Mouse (Mus musculus) myocyte (in vitro differentiated cells): ENCODE results near the gene Micu1. TPM values are rescaled to one million over a fixed set of nuclear protein-coding genes. Genes with fewer than 3 reads are reported as not detected.

ENCODE experiments used
- H3K27me3 ChIP-seq: one replicate; pipeline ENCODE4 v1.6.1; 2011; ENCODE audit not compliant: control insufficient read depth, insufficient read depth, insufficient read length
- H3K36me3 ChIP-seq: one replicate; pipeline ENCODE4 v1.6.1; 2011; ENCODE audit not compliant: control insufficient read depth, insufficient read depth
- H3K4me2 ChIP-seq: one replicate; pipeline ENCODE4 v1.6.1; 2011; ENCODE audit warnings: low read depth, control low read depth
- H3K4me3 ChIP-seq: one replicate; pipeline ENCODE4 v1.5.1; 2011; ENCODE audit warnings: mild to moderate bottlenecking, control low read depth, moderate library complexity
- H3K79me2 ChIP-seq: one replicate; pipeline ENCODE4 v1.6.1; 2011; ENCODE audit not compliant: control insufficient read depth, insufficient read depth
- H3ac ChIP-seq: one replicate; pipeline ENCODE4 v1.6.1; 2011; ENCODE audit not compliant: control insufficient read depth, insufficient read length
- CEBPB ChIP-seq: IDR thresholded peaks from 2 replicates; pipeline ENCODE4 v1.6.1; 2011; ENCODE audit warnings: mild to moderate bottlenecking, moderate library complexity; ENCODE audit not compliant: poor library complexity, insufficient read depth, severe bottlenecking
- E2F4 ChIP-seq: IDR thresholded peaks from one replicate; pipeline ENCODE4 v1.6.1; 2011; ENCODE audit warnings: mild to moderate bottlenecking, control low read depth, moderate library complexity; ENCODE audit not compliant: insufficient read depth
- MAX ChIP-seq: IDR thresholded peaks from one replicate; pipeline ENCODE4 v1.6.1; 2011; ENCODE audit warnings: low read depth, mild to moderate bottlenecking, control low read depth
- MYOD1 ChIP-seq, 3 experiments: IDR thresholded peaks; one replicate each; pipeline ENCODE4 v1.6.1; 2011; ENCODE audit warnings: control low read depth in 2 of 3, low read depth in 2 of 3, mild to moderate bottlenecking in 2 of 3, moderate library complexity in 1 of 3; ENCODE audit not compliant: insufficient read length in 2 of 3, control insufficient read depth in 1 of 3
- MYOG ChIP-seq, 3 experiments: IDR thresholded peaks; one replicate each; pipeline ENCODE4 v1.6.1; 2011; ENCODE audit warnings: control low read depth in 2 of 3, low read depth in 2 of 3, mild to moderate bottlenecking in 2 of 3; ENCODE audit not compliant: insufficient read length in 2 of 3, control insufficient read depth in 1 of 3, insufficient read depth in 1 of 3
- POLR2A ChIP-seq: IDR thresholded peaks from one replicate; pipeline ENCODE4 v1.6.1; 2011; ENCODE audit warnings: low read depth, mild to moderate bottlenecking, control low read depth, moderate library complexity; ENCODE audit not compliant: insufficient read length
- POLR2AphosphoS2 ChIP-seq: IDR thresholded peaks from one replicate; pipeline ENCODE4 v1.6.1; 2011; ENCODE audit warnings: low read depth, control low read depth; ENCODE audit not compliant: insufficient read length
- REST ChIP-seq: IDR thresholded peaks from one replicate; pipeline ENCODE4 v1.6.1; 2011; ENCODE audit warnings: mild to moderate bottlenecking, control low read depth, moderate library complexity; ENCODE audit not compliant: insufficient read depth, insufficient read length
- SRF ChIP-seq: IDR thresholded peaks from one replicate; pipeline ENCODE4 v1.6.1; 2011; ENCODE audit warnings: low read depth; ENCODE audit not compliant: control insufficient read depth, insufficient read length
- TCF12 ChIP-seq: IDR thresholded peaks from one replicate; pipeline ENCODE4 v1.6.1; 2011; ENCODE audit warnings: mild to moderate bottlenecking, control low read depth; ENCODE audit not compliant: poor library complexity, insufficient read depth, severe bottlenecking
- TCF3 ChIP-seq: IDR thresholded peaks from one replicate; pipeline ENCODE4 v1.6.1; 2011; ENCODE audit warnings: low read depth, control low read depth; ENCODE audit not compliant: insufficient read length
- USF1 ChIP-seq: IDR thresholded peaks from one replicate; pipeline ENCODE4 v1.6.1; 2011; ENCODE audit warnings: low read depth, mild to moderate bottlenecking, control low read depth, moderate library complexity
- polyA plus RNA-seq: library from polyadenylated mRNA; unstranded; fragments of >200 nt; fragmentation: generic; extraction: Trizol; gene quantifications from one replicate; pipeline ENCODE4 v1.2.1, GENCODE M21; 2012; ENCODE audit warnings: missing spikeins

Micu1 gene
- polyA plus RNA-seq, 1 experiment, result 264 TPM

- H3K79me2 ChIP-seq, result no peaks in the 10 kb centered on the region
- no peak for TF ChIP-seq E2F4
- no peak for TF ChIP-seq REST
- TF ChIP-seq TCF12, result no peak
- TF ChIP-seq MYOG (IDR thresholded peaks at IDR 0.05; ENCODE audit: control insufficient read depth in 1 of 3, insufficient read depth in 1 of 3, insufficient read length in 2 of 3, low read depth in 2 of 3), result no peak
- TF ChIP-seq TCF3, result no peak
- no peak for TF ChIP-seq POLR2AphosphoS2
- TF ChIP-seq POLR2A, result no peak
- TF ChIP-seq USF1, result no peak
- TF ChIP-seq CEBPB, result no peak
- TF ChIP-seq SRF, result no peak
- TF ChIP-seq MYOD1 (IDR thresholded peaks at IDR 0.05; ENCODE audit: control insufficient read depth in 1 of 3, insufficient read length in 2 of 3, low read depth in 2 of 3), result no peak
- no peak for TF ChIP-seq MAX
- H3ac ChIP-seq, result no peak overlapping the region
- H3K4me2 ChIP-seq, result no peak overlapping the region
- H3K27me3 ChIP-seq, result no peaks in the 10 kb centered on the region
- H3K36me3 ChIP-seq, result peaks cover 25% of the 10 kb centered on the region
- H3K4me3 ChIP-seq, result no peak overlapping the region
Measured at GRCm38 (mm10) chr10:59846416-59846815, 144.1 kb downstream of the Micu1 start.

GRCm38 (mm10) chr10:59848079-59848877 lies 146.0 kb downstream of the Micu1 start:
- Histone ChIP-seq H3K4me3 (no peak overlapping the region), H3ac (no peak overlapping the region), H3K36me3 (peaks cover 18% of the 10 kb centered on the region), H3K27me3 (no peaks in the 10 kb centered on the region), H3K79me2 (no peaks in the 10 kb centered on the region), H3K4me2 (no peak overlapping the region)
- no peak for TF ChIP-seq REST
- no peak for TF ChIP-seq TCF3
- TF ChIP-seq USF1, result no peak
- TF ChIP-seq MAX, result no peak
- no peak for TF ChIP-seq E2F4
- TF ChIP-seq SRF, result no peak
- no peak for TF ChIP-seq TCF12
- no peak for TF ChIP-seq POLR2A
- no peak for TF ChIP-seq POLR2AphosphoS2
- no peak for TF ChIP-seq CEBPB
- no peak for TF ChIP-seq MYOD1 (IDR thresholded peaks at IDR 0.05; ENCODE audit: control insufficient read depth in 1 of 3, insufficient read length in 2 of 3, low read depth in 2 of 3)
- no peak for TF ChIP-seq MYOG (IDR thresholded peaks at IDR 0.05; ENCODE audit: control insufficient read depth in 1 of 3, insufficient read depth in 1 of 3, insufficient read length in 2 of 3, low read depth in 2 of 3)

GRCm38 (mm10) chr10:59848953-59849352 lies 146.7 kb downstream of the Micu1 start:
- Histone ChIP-seq H3ac (no peak overlapping the region), H3K27me3 (no peaks in the 10 kb centered on the region), H3K36me3 (peaks cover 18% of the 10 kb centered on the region), H3K4me2 (no peak overlapping the region), H3K4me3 (no peak overlapping the region), H3K79me2 (no peaks in the 10 kb centered on the region)
- TF ChIP-seq POLR2A (no peak), E2F4 (no peak), TCF3 (no peak), TCF12 (no peak), MYOG (IDR thresholded peaks at IDR 0.05; ENCODE audit: control insufficient read depth in 1 of 3, insufficient read depth in 1 of 3, insufficient read length in 2 of 3, low read depth in 2 of 3) (no peak), MAX (no peak), REST (no peak), USF1 (no peak), MYOD1 (IDR thresholded peaks at IDR 0.05; ENCODE audit: control insufficient read depth in 1 of 3, insufficient read length in 2 of 3, low read depth in 2 of 3) (no peak), POLR2AphosphoS2 (no peak), SRF (no peak), CEBPB (no peak)

- H3K4me2 ChIP-seq, result no peak overlapping the region
- H3K27me3 ChIP-seq, result no peaks in the 10 kb centered on the region
- TF ChIP-seq TCF3 (no peak), MYOG (IDR thresholded peaks at IDR 0.05; ENCODE audit: control insufficient read depth in 1 of 3, insufficient read depth in 1 of 3, insufficient read length in 2 of 3, low read depth in 2 of 3) (no peak), MYOD1 (IDR thresholded peaks at IDR 0.05; ENCODE audit: control insufficient read depth in 1 of 3, insufficient read length in 2 of 3, low read depth in 2 of 3) (no peak), POLR2AphosphoS2 (no peak), MAX (no peak), CEBPB (no peak), REST (no peak), SRF (no peak), USF1 (no peak), TCF12 (no peak), POLR2A (no peak), E2F4 (no peak)
- no peak overlapping the region for H3K4me3 ChIP-seq
- no peaks in the 10 kb centered on the region for H3K79me2 ChIP-seq
- peaks cover 18% of the 10 kb centered on the region for H3K36me3 ChIP-seq
- no peak overlapping the region for H3ac ChIP-seq
Measured at GRCm38 (mm10) chr10:59849371-59849770, 147.1 kb downstream of the Micu1 start.
